17 mouse cellular contexts compared by ENCODE assay signal in the genomic region with DNA sequence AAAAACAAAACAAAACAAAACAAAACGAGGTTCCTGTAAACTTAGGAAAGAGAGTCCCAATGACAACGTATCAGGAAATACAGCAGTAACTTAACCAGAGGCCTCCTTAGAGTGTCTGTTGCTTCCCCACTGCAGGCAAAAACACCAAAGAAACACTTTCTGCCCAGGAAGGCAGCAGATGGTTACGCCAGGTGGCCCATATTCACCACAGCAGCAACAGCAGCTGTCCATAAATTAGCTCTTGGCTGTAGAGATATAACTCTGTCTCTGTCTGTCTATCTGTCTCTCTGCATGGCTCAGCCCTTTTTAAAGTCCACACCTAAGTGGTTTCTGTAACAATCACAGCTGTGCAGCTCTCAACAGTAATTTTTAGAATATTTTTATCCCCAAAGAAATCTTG. TPM values are rescaled to one million over a fixed set of nuclear protein-coding genes. Genes with fewer than 3 reads are reported as not detected.
DNase-seq lines count a peak whose midpoint lies in the region; ATAC-seq and TF ChIP-seq lines count a peak whose summit lies in the region.
"Had no signal": no experiment of that assay in that cellular context is flagged by ENCODE, and none has a peak within 500 bp of the region (broad histone marks: within the 10 kb centered on the region; RNA-seq: fewer than 3 reads in every experiment).

No protein-coding gene starts in this region.

- DNase-seq in forebrain, postnatal 0 days = peak; percentile 13
- DNase-seq in stomach, postnatal 0 days (ENCODE audit: low spot score) = no peak
- DNase-seq in limb, embryonic 14.5 days (ENCODE audit: low spot score) = no peak
- peak; percentile 27 for DNase-seq in thymus, postnatal 25 days
- DNase-seq in lung, postnatal 14 days = no peak
- DNase-seq: cerebellum, postnatal 14 days; kidney, adult 2 months; kidney, postnatal 10 days; lung, adult 18-20 months had no signal

- no peak for TF ChIP-seq CTCF in forebrain, postnatal 0 days (IDR thresholded peaks at IDR 0.05; ENCODE audit: low read depth)
- TF ChIP-seq CTCF in stomach, postnatal 0 days (IDR thresholded peaks at IDR 0.05; ENCODE audit: low read depth) = no peak

- ATAC-seq in forebrain, postnatal 0 days = no peak
- ATAC-seq in forebrain, embryonic 12.5 days (ENCODE audit: low FRiP score) = no peak
- no peak for ATAC-seq in stomach, embryonic 15.5 days (ENCODE audit: insufficient read depth, low FRiP score, low read depth)
- ATAC-seq in stomach, postnatal 0 days (ENCODE audit: low FRiP score, low TSS enrichment) = no peak
- ATAC-seq in limb, embryonic 14.5 days (ENCODE audit: low FRiP score, low read depth) = no peak
- ATAC-seq: midbrain, embryonic 15.5 days had no signal

- 82% methylated on average over 3 of the region's 3 CpGs for WGBS in forebrain, postnatal 0 days
- WGBS in forebrain, embryonic 12.5 days = 82% methylated on average over 3 of the region's 3 CpGs
- WGBS in stomach, embryonic 15.5 days = 76% methylated on average over 3 of the region's 3 CpGs
- WGBS in stomach, postnatal 0 days = 68% methylated on average over 3 of the region's 3 CpGs
- WGBS in limb, embryonic 14.5 days = 70% methylated on average over 3 of the region's 3 CpGs

- H3K4me1 ChIP-seq in forebrain, postnatal 0 days (ENCODE audit: insufficient read depth) = no peaks in the 10 kb centered on the region
- no peaks in the 10 kb centered on the region for H3K4me1 ChIP-seq in forebrain, embryonic 12.5 days
- H3K4me1 ChIP-seq in stomach, embryonic 15.5 days = no peaks in the 10 kb centered on the region
- H3K4me1 ChIP-seq in stomach, postnatal 0 days (replicated peaks; ENCODE audit: control insufficient read depth, insufficient read depth) = no peaks in the 10 kb centered on the region
- no peaks in the 10 kb centered on the region for H3K4me1 ChIP-seq in limb, embryonic 14.5 days (ENCODE audit: control insufficient read depth, insufficient read depth, low read length)
- H3K4me1 ChIP-seq: embryonic facial prominence, embryonic 15.5 days; heart, embryonic 10.5 days; hindbrain, embryonic 12.5 days; midbrain, embryonic 15.5 days had no signal

- H3K9ac ChIP-seq in forebrain, postnatal 0 days = no peak overlapping the region
- H3K9ac ChIP-seq in forebrain, embryonic 12.5 days = no peak overlapping the region
- H3K9ac ChIP-seq in stomach, embryonic 15.5 days = no peak overlapping the region
- H3K9ac ChIP-seq in stomach, postnatal 0 days (ENCODE audit: low read length) = no peak overlapping the region
- no peak overlapping the region for H3K9ac ChIP-seq in limb, embryonic 14.5 days (ENCODE audit: low read depth, low read length, severe bottlenecking)
- H3K9ac ChIP-seq: embryonic facial prominence, embryonic 15.5 days; hindbrain, embryonic 12.5 days; midbrain, embryonic 15.5 days had no signal

- TF ChIP-seq EP300 in stomach, postnatal 0 days (optimal IDR thresholded peaks at IDR 0.05) = no peak

- H3K27ac ChIP-seq in forebrain, postnatal 0 days (ENCODE audit: low read depth, low read length) = no peak overlapping the region
- H3K27ac ChIP-seq in forebrain, embryonic 12.5 days = no peak overlapping the region
- H3K27ac ChIP-seq in stomach, embryonic 15.5 days = 0 out of 2 replicates have a peak overlapping the region, but pooled peaks have one; percentile 11
- no peak overlapping the region for H3K27ac ChIP-seq in stomach, postnatal 0 days (replicated peaks)
- 0 out of 2 replicates have a peak overlapping the region, but pooled peaks have one; percentile 26 for H3K27ac ChIP-seq in limb, embryonic 14.5 days (replicated peaks; ENCODE audit: low read depth, low read length)
- H3K27ac ChIP-seq: embryonic facial prominence, embryonic 15.5 days; heart, embryonic 10.5 days; hindbrain, embryonic 12.5 days; layer of hippocampus, adult 2 months; midbrain, embryonic 15.5 days had no signal

- H3K36me3 ChIP-seq in forebrain, postnatal 0 days (ENCODE audit: insufficient read depth) = peaks cover 14% of the 10 kb centered on the region; the same call in 1 of the 2 replicates
- H3K36me3 ChIP-seq in forebrain, embryonic 12.5 days (replicated peaks) = peaks cover 28% of the 10 kb centered on the region
- H3K36me3 ChIP-seq in stomach, embryonic 15.5 days = peaks cover 18% of the 10 kb centered on the region
- H3K36me3 ChIP-seq in stomach, postnatal 0 days (ENCODE audit: control insufficient read depth, insufficient read depth, low read length) = peaks cover 8% of the 10 kb centered on the region
- H3K36me3 ChIP-seq in limb, embryonic 14.5 days (ENCODE audit: control insufficient read depth, insufficient read depth, low read length) = peaks cover 22% of the 10 kb centered on the region

- no peak overlapping the region for H3K4me2 ChIP-seq in forebrain, postnatal 0 days (ENCODE audit: low read depth)
- no peak overlapping the region for H3K4me2 ChIP-seq in forebrain, embryonic 12.5 days
- H3K4me2 ChIP-seq in stomach, embryonic 15.5 days = no peak overlapping the region
- no peak overlapping the region for H3K4me2 ChIP-seq in stomach, postnatal 0 days (replicated peaks; ENCODE audit: low read depth)
- no peak overlapping the region for H3K4me2 ChIP-seq in limb, embryonic 14.5 days (replicated peaks; ENCODE audit: low read depth, low read length, severe bottlenecking)
- H3K4me2 ChIP-seq: embryonic facial prominence, embryonic 15.5 days; hindbrain, embryonic 12.5 days; liver, embryonic 11.5 days; midbrain, embryonic 15.5 days had no signal

- TF ChIP-seq POLR2A in limb, embryonic 14.5 days (IDR thresholded peaks at IDR 0.05; ENCODE audit: borderline replicate concordance, extremely low read depth, insufficient read depth, insufficient read length) = no peak

- no peak overlapping the region for H3K4me3 ChIP-seq in forebrain, postnatal 0 days (ENCODE audit: low read depth, low read length)
- H3K4me3 ChIP-seq in forebrain, embryonic 12.5 days (replicated peaks) = no peak overlapping the region
- no peak overlapping the region for H3K4me3 ChIP-seq in stomach, embryonic 15.5 days (replicated peaks)
- no peak overlapping the region for H3K4me3 ChIP-seq in stomach, postnatal 0 days (ENCODE audit: low read depth, low read length)
- H3K4me3 ChIP-seq in limb, embryonic 14.5 days (replicated peaks; ENCODE audit: low read length) = no peak overlapping the region
- H3K4me3 ChIP-seq: embryonic facial prominence, embryonic 15.5 days; heart, embryonic 10.5 days; hindbrain, embryonic 12.5 days; layer of hippocampus, adult 2 months; midbrain, embryonic 15.5 days had no signal

- H3K9me3 ChIP-seq in forebrain, postnatal 0 days (ENCODE audit: low read length) = no peaks in the 10 kb centered on the region
- H3K9me3 ChIP-seq in forebrain, embryonic 12.5 days = no peaks in the 10 kb centered on the region
- no peaks in the 10 kb centered on the region for H3K9me3 ChIP-seq in stomach, embryonic 15.5 days
- no peaks in the 10 kb centered on the region for H3K9me3 ChIP-seq in stomach, postnatal 0 days (ENCODE audit: control insufficient read depth, low read length)
- H3K9me3 ChIP-seq in limb, embryonic 14.5 days (ENCODE audit: control insufficient read depth, low read length) = no peaks in the 10 kb centered on the region
- H3K9me3 ChIP-seq: embryonic facial prominence, embryonic 15.5 days; heart, embryonic 10.5 days; hindbrain, embryonic 12.5 days; midbrain, embryonic 15.5 days had no signal

- no peaks in the 10 kb centered on the region for H3K27me3 ChIP-seq in forebrain, postnatal 0 days (ENCODE audit: insufficient read depth, low read length)
- H3K27me3 ChIP-seq in forebrain, embryonic 12.5 days = no peaks in the 10 kb centered on the region
- H3K27me3 ChIP-seq in stomach, embryonic 15.5 days (replicated peaks) = no peaks in the 10 kb centered on the region
- H3K27me3 ChIP-seq in stomach, postnatal 0 days (ENCODE audit: control insufficient read depth, insufficient read depth, low read length) = no peaks in the 10 kb centered on the region
- no peaks in the 10 kb centered on the region for H3K27me3 ChIP-seq in limb, embryonic 14.5 days (ENCODE audit: control insufficient read depth, insufficient read depth, low read length)
- H3K27me3 ChIP-seq: embryonic facial prominence, embryonic 15.5 days; hindbrain, embryonic 12.5 days; midbrain, embryonic 15.5 days had no signal

RNA-seq across cellular contexts. Expression of gene Rpf2, which starts 28.0 kb away (rescaled TPM):
- 39.9 and 43.9 TPM in 2 replicates for total RNA-seq in forebrain, postnatal 0 days (2014; rRNA removed)
- 66.7 and 74.3 TPM in 2 replicates for polyA plus RNA-seq in forebrain, postnatal 0 days (2015; fragmentation: Nextera tagmentation; extraction: Ambion mirVana)
- 70.2 and 72.9 TPM in 2 replicates for polyA plus RNA-seq in forebrain, embryonic 12.5 days (2016; fragmentation: Nextera tagmentation; extraction: Ambion mirVana)
- 63.1 and 65.6 TPM in 2 replicates for polyA plus RNA-seq in stomach, embryonic 15.5 days (2015; fragmentation: Nextera tagmentation; extraction: Ambion mirVana)
- polyA plus RNA-seq in stomach, postnatal 0 days (2015; fragmentation: Nextera tagmentation; extraction: Ambion mirVana) = 31.5 and 33.6 TPM in 2 replicates
- 16.8 and 25.0 TPM in 2 replicates for polyA plus RNA-seq in limb, embryonic 14.5 days (2012; rRNA removed)
- polyA plus RNA-seq in limb, embryonic 14.5 days (2014; fragmentation: Nextera tagmentation; extraction: Ambion mirVana) = 54.5 TPM in 2 replicates

RNA-seq across cellular contexts. Expression of gene Gtf3c6, which starts 39.0 kb away (rescaled TPM):
- total RNA-seq in forebrain, postnatal 0 days (2014; rRNA removed) = 35.0 and 41.9 TPM in 2 replicates
- polyA plus RNA-seq in forebrain, postnatal 0 days (2015; fragmentation: Nextera tagmentation; extraction: Ambion mirVana) = 45.4 and 55.0 TPM in 2 replicates
- 131 and 135 TPM in 2 replicates for polyA plus RNA-seq in forebrain, embryonic 12.5 days (2016; fragmentation: Nextera tagmentation; extraction: Ambion mirVana)
- polyA plus RNA-seq in stomach, embryonic 15.5 days (2015; fragmentation: Nextera tagmentation; extraction: Ambion mirVana) = 88.9 and 92.0 TPM in 2 replicates
- polyA plus RNA-seq in stomach, postnatal 0 days (2015; fragmentation: Nextera tagmentation; extraction: Ambion mirVana) = 54.6 and 54.9 TPM in 2 replicates
- polyA plus RNA-seq in limb, embryonic 14.5 days (2012; rRNA removed) = 25.2 and 47.9 TPM in 2 replicates
- polyA plus RNA-seq in limb, embryonic 14.5 days (2014; fragmentation: Nextera tagmentation; extraction: Ambion mirVana) = 88.6 and 91.4 TPM in 2 replicates

Comparison
In these comparisons a context has a peak if more than half of its experiments do, and no peak if none do; other contexts are left out.
1. H3K27ac ChIP-seq: peak in stomach, embryonic 15.5 days (single experiment) and limb, embryonic 14.5 days (single experiment); none in forebrain, postnatal 0 days (single experiment), forebrain, embryonic 12.5 days (single experiment) and stomach, postnatal 0 days (single experiment).
2. DNase-seq: peak in forebrain, postnatal 0 days (single experiment) and thymus, postnatal 25 days (single experiment); none in stomach, postnatal 0 days (single experiment), limb, embryonic 14.5 days (single experiment) and lung, postnatal 14 days (single experiment).